10 mouse cellular contexts compared by ENCODE assay signal in the genomic region with DNA sequence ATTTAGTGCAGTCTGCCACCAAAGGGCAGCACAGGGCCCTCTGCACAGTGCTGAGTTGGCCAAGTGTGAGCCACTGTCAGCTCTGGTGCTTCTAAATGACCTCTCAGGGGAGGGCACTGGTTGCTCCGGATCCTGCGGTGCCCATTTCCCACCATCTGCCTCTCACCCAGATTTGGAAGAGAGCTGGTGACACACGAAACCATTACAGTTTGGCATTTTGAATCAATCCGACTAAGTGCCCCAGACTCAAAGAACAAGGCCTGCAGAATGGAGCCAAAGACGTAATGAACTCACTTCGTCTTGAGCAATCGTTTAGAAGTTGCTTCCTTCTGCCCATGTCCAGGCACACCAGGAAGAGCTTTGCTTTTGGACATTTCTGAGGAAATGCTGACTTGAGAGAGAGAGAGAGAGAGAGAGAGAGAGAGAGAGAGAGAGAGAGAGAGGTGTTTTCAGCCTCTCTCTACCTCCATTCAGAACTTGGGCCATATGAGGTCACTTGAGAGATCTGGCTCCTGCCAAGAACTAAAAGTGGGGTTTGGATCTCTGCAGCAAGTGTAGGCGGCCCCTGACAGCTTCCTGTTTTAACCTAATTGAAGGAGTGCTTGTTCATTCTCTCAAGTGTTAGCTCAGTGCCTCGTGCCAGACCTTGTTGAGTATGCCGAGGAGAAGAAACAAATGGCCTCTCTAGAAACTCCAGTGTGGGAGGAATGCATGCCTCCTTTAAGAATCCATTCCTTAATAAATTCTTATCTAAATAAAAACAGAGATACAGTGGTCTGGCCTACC. TPM values are rescaled to one million over a fixed set of nuclear protein-coding genes. Genes with fewer than 3 reads are reported as not detected.
A peak's percentile ranks its signal among the peaks of the same experiment; 100 is the strongest.
DNase-seq lines count a peak whose midpoint lies in the region; ATAC-seq and TF ChIP-seq lines count a peak whose summit lies in the region.
"Had no signal": no experiment of that assay in that cellular context is flagged by ENCODE, and none has a peak within 500 bp of the region (broad histone marks: within the 10 kb centered on the region; RNA-seq: fewer than 3 reads in every experiment).

No protein-coding gene starts in this region.

- no peaks in the 10 kb centered on the region for H3K36me3 ChIP-seq in forebrain, postnatal 0 days (ENCODE audit: insufficient read depth)
- no peaks in the 10 kb centered on the region for H3K36me3 ChIP-seq in forebrain, embryonic 13.5 days (ENCODE audit: poor library complexity, severe bottlenecking)
- no peaks in the 10 kb centered on the region for H3K36me3 ChIP-seq in spleen, adult 2 months (ENCODE audit: control insufficient read depth, insufficient read depth, low read length)
- H3K36me3 ChIP-seq in stomach, embryonic 16.5 days (ENCODE audit: control insufficient read depth, insufficient read depth, low read length), result no peaks in the 10 kb centered on the region
- no peaks in the 10 kb centered on the region for H3K36me3 ChIP-seq in midbrain, embryonic 14.5 days (ENCODE audit: control insufficient read depth, insufficient read depth, low read length)
- H3K36me3 ChIP-seq: forebrain, embryonic 12.5 days had no signal

- 59% methylated on average over 10 of the region's 10 CpGs for WGBS in forebrain, postnatal 0 days
- 83% methylated on average over 10 of the region's 10 CpGs for WGBS in forebrain, embryonic 13.5 days
- WGBS in spleen, adult 2 months, result 62% methylated on average over 10 of the region's 10 CpGs
- WGBS in stomach, embryonic 16.5 days, result 65% methylated on average over 10 of the region's 10 CpGs
- 86% methylated on average over 10 of the region's 10 CpGs for WGBS in midbrain, embryonic 14.5 days

- H3K27ac ChIP-seq in forebrain, postnatal 0 days (ENCODE audit: low read depth, low read length), result no peak overlapping the region
- H3K27ac ChIP-seq in forebrain, embryonic 13.5 days, result no peak overlapping the region
- 0 out of 2 replicates have a peak overlapping the region, but pooled peaks have one; percentile 25 for H3K27ac ChIP-seq in spleen, adult 2 months (ENCODE audit: insufficient read depth, low read length)
- H3K27ac ChIP-seq in stomach, embryonic 16.5 days (ENCODE audit: low read length), result no peak overlapping the region
- H3K27ac ChIP-seq in midbrain, embryonic 14.5 days (replicated peaks; ENCODE audit: low read depth, low read length), result no peak overlapping the region
- H3K27ac ChIP-seq: forebrain, embryonic 12.5 days had no signal

- no peak overlapping the region for H3K4me2 ChIP-seq in forebrain, postnatal 0 days (ENCODE audit: low read depth)
- H3K4me2 ChIP-seq in forebrain, embryonic 13.5 days, result no peak overlapping the region
- no peak overlapping the region for H3K4me2 ChIP-seq in stomach, embryonic 16.5 days (ENCODE audit: low read depth, low read length)
- no peak overlapping the region for H3K4me2 ChIP-seq in midbrain, embryonic 14.5 days (ENCODE audit: low read length)
- H3K4me2 ChIP-seq: forebrain, embryonic 12.5 days had no signal

- no peaks in the 10 kb centered on the region for H3K4me1 ChIP-seq in forebrain, postnatal 0 days (ENCODE audit: insufficient read depth)
- H3K4me1 ChIP-seq in forebrain, embryonic 13.5 days, result no peaks in the 10 kb centered on the region
- no peaks in the 10 kb centered on the region; the same call in 1 of the 2 replicates for H3K4me1 ChIP-seq in spleen, adult 2 months (ENCODE audit: control insufficient read depth, insufficient read depth, insufficient read length)
- 0 out of 2 replicates have a peak, but pooled peaks cover 4% of the 10 kb centered on the region for H3K4me1 ChIP-seq in stomach, embryonic 16.5 days (ENCODE audit: control insufficient read depth, insufficient read depth, low read length)
- H3K4me1 ChIP-seq in midbrain, embryonic 14.5 days (ENCODE audit: control insufficient read depth, insufficient read depth, low read length), result no peaks in the 10 kb centered on the region; the same call in 1 of the 2 replicates

- ATAC-seq in forebrain, postnatal 0 days, result peak; percentile 43
- ATAC-seq in forebrain, embryonic 13.5 days, result no peak
- ATAC-seq in hematopoietic stem cell, adult 5-6 weeks (replicated peaks in 1 of 2; ENCODE audit: insufficient read depth in 1 of 2, low FRiP score in 2 of 2, low TSS enrichment in 1 of 2, low read depth in 1 of 2, poor library complexity in 2 of 2, severe bottlenecking in 2 of 2), result peak; percentile 56 to 68
- peak; percentile 33; the same call in 1 of the 2 replicates for ATAC-seq in stomach, embryonic 16.5 days (ENCODE audit: insufficient read depth, low FRiP score)
- no peak for ATAC-seq in midbrain, embryonic 14.5 days (ENCODE audit: low FRiP score, low TSS enrichment)
- no peak for ATAC-seq in activated CD4-positive, CD25-positive, alpha-beta regulatory T cell, adult 4 months

- no peak for DNase-seq in forebrain, postnatal 0 days
- no peak for DNase-seq in spleen, adult 2 months (ENCODE audit: low read depth in 1 of 2, low spot score in 2 of 2)
- DNase-seq in spleen, adult 12 weeks (ENCODE audit: low spot score), result no peak
- no peak for DNase-seq in midbrain, embryonic 14.5 days

- TF ChIP-seq POLR2A in spleen, adult 2 months (IDR thresholded peaks at IDR 0.05; ENCODE audit: low read depth, low read length), result no peak

- H3K27me3 ChIP-seq in forebrain, postnatal 0 days (ENCODE audit: insufficient read depth, low read length), result no peaks in the 10 kb centered on the region
- no peaks in the 10 kb centered on the region for H3K27me3 ChIP-seq in forebrain, embryonic 13.5 days
- no peaks in the 10 kb centered on the region for H3K27me3 ChIP-seq in spleen, adult 2 months (ENCODE audit: control insufficient read depth, insufficient read depth, low read length)
- H3K27me3 ChIP-seq in stomach, embryonic 16.5 days (ENCODE audit: control insufficient read depth, insufficient read depth, low read length), result no peaks in the 10 kb centered on the region
- H3K27me3 ChIP-seq in midbrain, embryonic 14.5 days (ENCODE audit: control insufficient read depth, insufficient read depth, low read length), result no peaks in the 10 kb centered on the region
- H3K27me3 ChIP-seq: CH12.LX; forebrain, embryonic 12.5 days had no signal

- no peak overlapping the region for H3K4me3 ChIP-seq in forebrain, postnatal 0 days (ENCODE audit: low read depth, low read length)
- no peak overlapping the region for H3K4me3 ChIP-seq in forebrain, embryonic 13.5 days
- no peak overlapping the region for H3K4me3 ChIP-seq in spleen, adult 2 months (ENCODE audit: extremely low read depth, insufficient read depth, insufficient read length)
- no peak overlapping the region for H3K4me3 ChIP-seq in stomach, embryonic 16.5 days (replicated peaks; ENCODE audit: low read length)
- H3K4me3 ChIP-seq in midbrain, embryonic 14.5 days (replicated peaks; ENCODE audit: low read depth, low read length), result no peak overlapping the region
- H3K4me3 ChIP-seq: forebrain, embryonic 12.5 days had no signal

- no peaks in the 10 kb centered on the region for H3K9me3 ChIP-seq in forebrain, postnatal 0 days (ENCODE audit: low read length)
- no peaks in the 10 kb centered on the region for H3K9me3 ChIP-seq in forebrain, embryonic 13.5 days (replicated peaks)
- H3K9me3 ChIP-seq in stomach, embryonic 16.5 days (replicated peaks; ENCODE audit: control insufficient read depth, low read length), result no peaks in the 10 kb centered on the region
- no peaks in the 10 kb centered on the region for H3K9me3 ChIP-seq in midbrain, embryonic 14.5 days (ENCODE audit: control insufficient read depth, low read length)
- H3K9me3 ChIP-seq: forebrain, embryonic 12.5 days had no signal

- TF ChIP-seq CTCF in forebrain, postnatal 0 days (IDR thresholded peaks at IDR 0.05; ENCODE audit: low read depth), result no peak
- TF ChIP-seq CTCF in spleen, adult 2 months (IDR thresholded peaks at IDR 0.05; ENCODE audit: extremely low read depth, insufficient read depth, insufficient read length, insufficient replicate concordance), result no peak

- H3K9ac ChIP-seq in forebrain, postnatal 0 days, result no peak overlapping the region
- H3K9ac ChIP-seq in forebrain, embryonic 13.5 days, result no peak overlapping the region
- no peak overlapping the region for H3K9ac ChIP-seq in stomach, embryonic 16.5 days (ENCODE audit: low read length)
- no peak overlapping the region for H3K9ac ChIP-seq in midbrain, embryonic 14.5 days (replicated peaks; ENCODE audit: low read length)
- H3K9ac ChIP-seq: forebrain, embryonic 12.5 days had no signal

RNA-seq across cellular contexts. Expression of a gene that starts 28.5 kb away (rescaled TPM):
- 2.3 and 2.8 TPM in 2 replicates for total RNA-seq in forebrain, postnatal 0 days (2014; rRNA removed)
- polyA plus RNA-seq in forebrain, postnatal 0 days (2015; fragmentation: Nextera tagmentation; extraction: Ambion mirVana), result 1.1 and 2.0 TPM in 2 replicates
- polyA plus RNA-seq in forebrain, embryonic 13.5 days (2015; fragmentation: Nextera tagmentation; extraction: Ambion mirVana), result 13.7 and 16.9 TPM in 2 replicates
- 3.1 and 3.3 TPM in 2 replicates for polyA plus RNA-seq in spleen, adult 2 months (2012; rRNA removed)
- 24.2 and 24.5 TPM in 2 replicates for total RNA-seq in hematopoietic stem cell, adult 5-6 weeks (2017)
- 12.3 and 12.4 TPM in 2 replicates for polyA plus RNA-seq in stomach, embryonic 16.5 days (2015; fragmentation: Nextera tagmentation; extraction: Ambion mirVana)
- polyA plus RNA-seq in midbrain, embryonic 14.5 days (2014; fragmentation: Nextera tagmentation; extraction: Ambion mirVana), result 3.4 and 6.6 TPM in 2 replicates
- 10 to 100 TPM; 13.0 to 14.8 TPM for polyA plus RNA-seq in activated CD4-positive, CD25-positive, alpha-beta regulatory T cell, adult 4 months (2017; shearing (Covaris generic))

RNA-seq across cellular contexts. Expression of a gene that starts 31.4 kb away (rescaled TPM):
- total RNA-seq in forebrain, postnatal 0 days (2014; rRNA removed), result 0.23 and 0.43 TPM in 2 replicates
- polyA plus RNA-seq in forebrain, postnatal 0 days (2015; fragmentation: Nextera tagmentation; extraction: Ambion mirVana), result 0.11 TPM in 1 of 2 replicates, not detected in the other
- 0.05 and 0.08 TPM in 2 replicates for polyA plus RNA-seq in forebrain, embryonic 13.5 days (2015; fragmentation: Nextera tagmentation; extraction: Ambion mirVana)
- polyA plus RNA-seq in spleen, adult 2 months (2012; rRNA removed), result 1.9 and 2.8 TPM in 2 replicates
- total RNA-seq in hematopoietic stem cell, adult 5-6 weeks (2017), result 0.79 and 2.4 TPM in 2 replicates
- 0.09 and 0.17 TPM in 2 replicates for polyA plus RNA-seq in stomach, embryonic 16.5 days (2015; fragmentation: Nextera tagmentation; extraction: Ambion mirVana)
- not detected in 2 replicates for polyA plus RNA-seq in midbrain, embryonic 14.5 days (2014; fragmentation: Nextera tagmentation; extraction: Ambion mirVana)
- 10 to 100 TPM; 11.3 to 21.4 TPM for polyA plus RNA-seq in activated CD4-positive, CD25-positive, alpha-beta regulatory T cell, adult 4 months (2017; shearing (Covaris generic))
- total RNA-seq: CH12.LX had no signal

Comparison
In these comparisons a context has a peak if more than half of its experiments do, and no peak if none do; other contexts are left out.
1. ATAC-seq: peak in forebrain, postnatal 0 days (single experiment), hematopoietic stem cell, adult 5-6 weeks (2 of 2) and stomach, embryonic 16.5 days (single experiment); none in forebrain, embryonic 13.5 days (single experiment), midbrain, embryonic 14.5 days (single experiment) and activated CD4-positive, CD25-positive, alpha-beta regulatory T cell, adult 4 months (single experiment).